ENCODE assay signal across 11 mouse cellular contexts in the genomic region with DNA sequence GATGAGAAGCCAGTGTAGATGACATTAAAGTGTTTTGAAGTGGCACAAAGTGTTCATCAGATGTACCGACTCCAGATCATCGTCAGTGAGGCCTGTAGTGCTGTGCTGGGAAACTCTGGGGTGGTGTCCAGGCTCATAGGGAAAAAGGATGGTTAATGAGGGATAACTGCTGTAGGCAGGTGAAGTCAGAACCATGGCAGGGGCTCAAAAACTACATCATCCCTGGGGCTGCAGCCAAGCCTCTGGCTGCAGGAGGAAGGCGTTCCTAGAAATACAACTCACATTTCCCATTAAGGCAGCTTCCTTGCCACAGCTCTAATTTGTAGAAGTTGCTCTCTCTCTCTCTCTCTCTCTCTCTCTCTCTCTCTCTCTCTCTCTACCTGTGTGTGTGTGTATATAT. TPM values are rescaled to one million over a fixed set of nuclear protein-coding genes. Genes with fewer than 3 reads are reported as not detected.
A peak's percentile ranks its signal among the peaks of the same experiment; 100 is the strongest.
DNase-seq lines count a peak whose midpoint lies in the region; ATAC-seq lines count a peak whose summit lies in the region.
"Had no signal": no experiment of that assay in that cellular context is flagged by ENCODE, and none has a peak within 500 bp of the region (broad histone marks: within the 10 kb centered on the region; RNA-seq: fewer than 3 reads in every experiment).

No protein-coding gene starts in this region.

- no peaks in the 10 kb centered on the region for H3K36me3 ChIP-seq in kidney, embryonic 14.5 days (ENCODE audit: control insufficient read depth, insufficient read depth, low read length)
- no peaks in the 10 kb centered on the region for H3K36me3 ChIP-seq in midbrain, embryonic 14.5 days (ENCODE audit: control insufficient read depth, insufficient read depth, low read length)
- H3K36me3 ChIP-seq: G1E; heart, embryonic 15.5 days had no signal

- peak; percentile 11 for DNase-seq in kidney, adult 18-20 months
- peak; percentile 20 for DNase-seq in adrenal gland, postnatal 14 days
- DNase-seq in cerebellum, postnatal 36 days = peak; percentile 79 to 80
- DNase-seq in kidney, postnatal 4 days = peak; percentile 13 to 37
- no peak for DNase-seq in retina, postnatal 1 day
- no peak for DNase-seq in midbrain, embryonic 14.5 days
- no peak for DNase-seq in left cerebral cortex, adult 18-20 months (ENCODE audit: low spot score in 2 of 2)
- DNase-seq: spleen, adult 18-20 months had no signal

- no peaks in the 10 kb centered on the region for H3K4me1 ChIP-seq in kidney, embryonic 14.5 days (ENCODE audit: control insufficient read depth, insufficient read depth, low read length)
- no peaks in the 10 kb centered on the region for H3K4me1 ChIP-seq in midbrain, embryonic 14.5 days (ENCODE audit: control insufficient read depth, insufficient read depth, low read length)
- H3K4me1 ChIP-seq: heart, embryonic 15.5 days had no signal

- WGBS in kidney, embryonic 14.5 days = 80% methylated on average over 3 of the region's 3 CpGs
- 89% methylated on average over 3 of the region's 3 CpGs for WGBS in midbrain, embryonic 14.5 days

- no peak overlapping the region for H3K4me3 ChIP-seq in kidney, embryonic 14.5 days (ENCODE audit: low read length)
- H3K4me3 ChIP-seq in midbrain, embryonic 14.5 days (replicated peaks; ENCODE audit: low read depth, low read length) = no peak overlapping the region
- H3K4me3 ChIP-seq: heart, embryonic 15.5 days had no signal

- no peak overlapping the region for H3K4me2 ChIP-seq in kidney, embryonic 14.5 days (replicated peaks; ENCODE audit: low read depth, low read length)
- no peak overlapping the region for H3K4me2 ChIP-seq in midbrain, embryonic 14.5 days (ENCODE audit: low read length)
- H3K4me2 ChIP-seq: heart, embryonic 15.5 days had no signal

- H3K9ac ChIP-seq in kidney, embryonic 14.5 days (ENCODE audit: low read depth, low read length) = no peak overlapping the region
- no peak overlapping the region for H3K9ac ChIP-seq in midbrain, embryonic 14.5 days (replicated peaks; ENCODE audit: low read length)
- H3K9ac ChIP-seq: heart, embryonic 15.5 days had no signal

- no peak for ATAC-seq in kidney, embryonic 14.5 days (ENCODE audit: low FRiP score, low TSS enrichment)
- ATAC-seq in midbrain, embryonic 14.5 days (ENCODE audit: low FRiP score, low TSS enrichment) = no peak

- H3K27me3 ChIP-seq in kidney, embryonic 14.5 days (ENCODE audit: control insufficient read depth, insufficient read depth, low read length) = no peaks in the 10 kb centered on the region
- H3K27me3 ChIP-seq in midbrain, embryonic 14.5 days (ENCODE audit: control insufficient read depth, insufficient read depth, low read length) = no peaks in the 10 kb centered on the region
- H3K27me3 ChIP-seq: heart, embryonic 15.5 days had no signal

- H3K9me3 ChIP-seq in kidney, embryonic 14.5 days (ENCODE audit: control insufficient read depth, low read length) = no peaks in the 10 kb centered on the region
- no peaks in the 10 kb centered on the region for H3K9me3 ChIP-seq in midbrain, embryonic 14.5 days (ENCODE audit: control insufficient read depth, low read length)
- H3K9me3 ChIP-seq: G1E; heart, embryonic 15.5 days had no signal

- no peak overlapping the region for H3K27ac ChIP-seq in kidney, embryonic 14.5 days (ENCODE audit: low read depth, low read length)
- H3K27ac ChIP-seq in midbrain, embryonic 14.5 days (replicated peaks; ENCODE audit: low read depth, low read length) = no peak overlapping the region
- H3K27ac ChIP-seq: heart, embryonic 15.5 days had no signal

RNA-seq across cellular contexts. Expression of gene Rapgef4, which starts 22.6 kb away (rescaled TPM):
- polyA plus RNA-seq in kidney, embryonic 14.5 days (2014; fragmentation: Nextera tagmentation; extraction: Ambion mirVana) = 4.2 and 5.1 TPM in 2 replicates
- 192 and 214 TPM in 2 replicates for total RNA-seq in adrenal gland, postnatal 14 days (2021)
- 18.3 and 25.6 TPM in 2 replicates for polyA plus RNA-seq in midbrain, embryonic 14.5 days (2014; fragmentation: Nextera tagmentation; extraction: Ambion mirVana)
- total RNA-seq in left cerebral cortex, adult 18-20 months (2021) = 100 to 1,000 TPM; 460 to 461 TPM
- polyA plus RNA-seq: G1E had no signal

Comparison
In these comparisons a context has a peak if more than half of its experiments do, and no peak if none do; other contexts are left out.
1. DNase-seq: peak in kidney, adult 18-20 months (single experiment), adrenal gland, postnatal 14 days (single experiment), cerebellum, postnatal 36 days (2 of 2) and kidney, postnatal 4 days (2 of 2); none in retina, postnatal 1 day (single experiment), midbrain, embryonic 14.5 days (single experiment) and left cerebral cortex, adult 18-20 months (0 of 2).